ENCODE assay signal across 12 mouse cellular contexts in genomic region chr10:51011391-51012150, GRCm38 (mm10).
DNase-seq lines count a peak whose midpoint lies in the region; ATAC-seq and TF ChIP-seq lines count a peak whose summit lies in the region.
"Had no signal": no experiment of that assay in that cellular context is flagged by ENCODE, and none has a peak within 500 bp of the region (broad histone marks: within the 10 kb centered on the region; RNA-seq: fewer than 3 reads in every experiment).

No protein-coding gene starts in this region.

- TF ChIP-seq EP300 in liver, postnatal 0 days (IDR thresholded peaks at IDR 0.05; ENCODE audit: low read depth): no peak

- TF ChIP-seq CTCF in liver, postnatal 0 days (IDR thresholded peaks at IDR 0.05; ENCODE audit: low read depth): no peak

- 24% methylated on average over 8 of the region's 8 CpGs for WGBS in heart, embryonic 14.5 days
- WGBS in embryonic facial prominence, embryonic 13.5 days: 15% methylated on average over 8 of the region's 8 CpGs
- 6% methylated on average over 8 of the region's 8 CpGs for WGBS in hindbrain, embryonic 16.5 days
- WGBS in neural tube, embryonic 13.5 days: 6% methylated on average over 8 of the region's 8 CpGs
- 36% methylated on average over 8 of the region's 8 CpGs for WGBS in liver, postnatal 0 days (ENCODE audit: insufficient replicate concordance)

- no peaks in the 10 kb centered on the region for H3K36me3 ChIP-seq in heart, embryonic 14.5 days (ENCODE audit: control insufficient read depth, insufficient read depth, low read length)
- H3K36me3 ChIP-seq in embryonic facial prominence, embryonic 13.5 days: no peaks in the 10 kb centered on the region
- H3K36me3 ChIP-seq in hindbrain, embryonic 16.5 days (ENCODE audit: control insufficient read depth, insufficient read depth, low read length): no peaks in the 10 kb centered on the region
- no peaks in the 10 kb centered on the region for H3K36me3 ChIP-seq in neural tube, embryonic 13.5 days
- no peaks in the 10 kb centered on the region for H3K36me3 ChIP-seq in liver, postnatal 0 days (replicated peaks; ENCODE audit: insufficient read depth, low read length)

- H3K27ac ChIP-seq in heart, embryonic 14.5 days (replicated peaks in 1 of 2; ENCODE audit: control insufficient read depth in 1 of 2, insufficient read depth in 1 of 2, low read depth in 2 of 2, low read length in 2 of 2): peak overlapping the region; percentile 1 to 15; a peak in 1 of 4 replicates
- H3K27ac ChIP-seq in embryonic facial prominence, embryonic 13.5 days: no peak overlapping the region
- no peak overlapping the region for H3K27ac ChIP-seq in hindbrain, embryonic 16.5 days (ENCODE audit: low read depth, low read length)
- no peak overlapping the region for H3K27ac ChIP-seq in neural tube, embryonic 13.5 days (replicated peaks)
- H3K27ac ChIP-seq in liver, postnatal 0 days (ENCODE audit: low read depth): no peak overlapping the region

- no peak overlapping the region for H3K9ac ChIP-seq in heart, embryonic 14.5 days (ENCODE audit: low read length)
- H3K9ac ChIP-seq in embryonic facial prominence, embryonic 13.5 days: 0 out of 2 replicates have a peak overlapping the region, but pooled peaks have one; percentile 36
- H3K9ac ChIP-seq in hindbrain, embryonic 16.5 days (ENCODE audit: low read depth, low read length): no peak overlapping the region
- no peak overlapping the region for H3K9ac ChIP-seq in neural tube, embryonic 13.5 days
- no peak overlapping the region for H3K9ac ChIP-seq in liver, postnatal 0 days (replicated peaks)

- H3K4me2 ChIP-seq in heart, embryonic 14.5 days (ENCODE audit: low read length): peak overlapping the region; percentile 35
- H3K4me2 ChIP-seq in embryonic facial prominence, embryonic 13.5 days: peak overlapping the region; percentile 27
- H3K4me2 ChIP-seq in hindbrain, embryonic 16.5 days (ENCODE audit: low read length): no peak overlapping the region
- 0 out of 2 replicates have a peak overlapping the region, but pooled peaks have one; percentile 21 for H3K4me2 ChIP-seq in neural tube, embryonic 13.5 days
- no peak overlapping the region for H3K4me2 ChIP-seq in liver, postnatal 0 days (ENCODE audit: low read depth, low read length)

- H3K27me3 ChIP-seq in heart, embryonic 14.5 days (ENCODE audit: control insufficient read depth, insufficient read depth, low read length): no peaks in the 10 kb centered on the region
- no peaks in the 10 kb centered on the region for H3K27me3 ChIP-seq in embryonic facial prominence, embryonic 13.5 days
- H3K27me3 ChIP-seq in hindbrain, embryonic 16.5 days (replicated peaks; ENCODE audit: control insufficient read depth, insufficient read depth, low read length): no peaks in the 10 kb centered on the region
- H3K27me3 ChIP-seq in neural tube, embryonic 13.5 days: peaks cover 8% of the 10 kb centered on the region
- no peaks in the 10 kb centered on the region for H3K27me3 ChIP-seq in liver, postnatal 0 days (ENCODE audit: insufficient read depth, low read length)

- no peak overlapping the region for H3K4me3 ChIP-seq in heart, embryonic 14.5 days (ENCODE audit: control insufficient read depth in 1 of 2, insufficient read depth in 1 of 2, low read depth in 1 of 2, low read length in 2 of 2)
- H3K4me3 ChIP-seq in embryonic facial prominence, embryonic 13.5 days: no peak overlapping the region
- H3K4me3 ChIP-seq in hindbrain, embryonic 16.5 days (ENCODE audit: low read length): no peak overlapping the region
- no peak overlapping the region for H3K4me3 ChIP-seq in neural tube, embryonic 13.5 days
- H3K4me3 ChIP-seq in liver, postnatal 0 days (ENCODE audit: low read depth, low read length): no peak overlapping the region
- H3K4me3 ChIP-seq: myocyte had no signal

- no peaks in the 10 kb centered on the region for H3K9me3 ChIP-seq in heart, embryonic 14.5 days (ENCODE audit: control insufficient read depth, low read length)
- H3K9me3 ChIP-seq in embryonic facial prominence, embryonic 13.5 days: no peaks in the 10 kb centered on the region
- no peaks in the 10 kb centered on the region for H3K9me3 ChIP-seq in hindbrain, embryonic 16.5 days (ENCODE audit: control insufficient read depth, low read length)
- no peaks in the 10 kb centered on the region for H3K9me3 ChIP-seq in neural tube, embryonic 13.5 days
- H3K9me3 ChIP-seq in liver, postnatal 0 days (ENCODE audit: low read length): no peaks in the 10 kb centered on the region

- ATAC-seq in heart, embryonic 14.5 days (ENCODE audit: insufficient number of reproducible peaks, insufficient read depth, low FRiP score, low read depth): no peak
- ATAC-seq in embryonic facial prominence, embryonic 13.5 days (ENCODE audit: insufficient number of reproducible peaks, insufficient read depth, low FRiP score, low TSS enrichment, low read depth): no peak
- peak; percentile 79 for ATAC-seq in hindbrain, embryonic 16.5 days
- ATAC-seq in neural tube, embryonic 13.5 days (ENCODE audit: low read depth): peak; percentile 73
- no peak for ATAC-seq in megakaryocyte progenitor cell, adult 5-6 weeks (replicated peaks; ENCODE audit: poor library complexity)
- no peak for ATAC-seq in liver, postnatal 0 days

- H3K4me1 ChIP-seq in heart, embryonic 14.5 days (ENCODE audit: control insufficient read depth in 2 of 2, insufficient read depth in 2 of 2, low read length in 2 of 2): peaks cover 2 to 10% of the 10 kb centered on the region in 2 experiments; a peak in 2 of 4 replicates
- H3K4me1 ChIP-seq in embryonic facial prominence, embryonic 13.5 days: peaks cover 13% of the 10 kb centered on the region
- H3K4me1 ChIP-seq in hindbrain, embryonic 16.5 days (ENCODE audit: control insufficient read depth, insufficient read depth, low read depth, low read length): no peaks in the 10 kb centered on the region
- H3K4me1 ChIP-seq in neural tube, embryonic 13.5 days (replicated peaks): peaks cover 24% of the 10 kb centered on the region
- H3K4me1 ChIP-seq in liver, postnatal 0 days (ENCODE audit: insufficient read depth): no peaks in the 10 kb centered on the region

- no peak for DNase-seq in heart, adult 9 months (ENCODE audit: low spot score in 2 of 2)
- no peak for DNase-seq in liver, postnatal 0 days
- DNase-seq in gastrocnemius, postnatal 14 days: no peak
- DNase-seq: kidney, postnatal 14 days; lung, adult 2 months; thymus, postnatal 14 days had no signal

- intact Hi-C loops in gastrocnemius, postnatal 14 days (cut with DNase I; ENCODE audit: low total_unique reads): no loop called here

Comparison
In these comparisons a context has a peak if more than half of its experiments do, and no peak if none do; other contexts are left out.
1. ATAC-seq: peak in hindbrain, embryonic 16.5 days (single experiment) and neural tube, embryonic 13.5 days (single experiment); none in heart, embryonic 14.5 days (single experiment), embryonic facial prominence, embryonic 13.5 days (single experiment), megakaryocyte progenitor cell, adult 5-6 weeks (single experiment) and liver, postnatal 0 days (single experiment).
2. H3K27ac ChIP-seq: peak in heart, embryonic 14.5 days (2 of 2); none in embryonic facial prominence, embryonic 13.5 days (single experiment), hindbrain, embryonic 16.5 days (single experiment), neural tube, embryonic 13.5 days (single experiment) and liver, postnatal 0 days (single experiment).
3. H3K4me2 ChIP-seq: peak in heart, embryonic 14.5 days (single experiment), embryonic facial prominence, embryonic 13.5 days (single experiment) and neural tube, embryonic 13.5 days (single experiment); none in hindbrain, embryonic 16.5 days (single experiment) and liver, postnatal 0 days (single experiment).